Mouse (Mus musculus) MEL-GATA-1-ER (cell line): ENCODE results near the gene Slirp.
"Not testable (repeated sequence)": the region's sequence is repeated elsewhere in the genome, so short reads cannot be mapped to it uniquely, and the experiment has no call there.

Source experiments
- DNase-seq: peaks from one replicate; pipeline ENCODE4 v3.0.0-alpha.2; 2012; ENCODE audit warnings: low read depth; ENCODE audit errors: extremely low read depth

The Slirp gene

DNA sequence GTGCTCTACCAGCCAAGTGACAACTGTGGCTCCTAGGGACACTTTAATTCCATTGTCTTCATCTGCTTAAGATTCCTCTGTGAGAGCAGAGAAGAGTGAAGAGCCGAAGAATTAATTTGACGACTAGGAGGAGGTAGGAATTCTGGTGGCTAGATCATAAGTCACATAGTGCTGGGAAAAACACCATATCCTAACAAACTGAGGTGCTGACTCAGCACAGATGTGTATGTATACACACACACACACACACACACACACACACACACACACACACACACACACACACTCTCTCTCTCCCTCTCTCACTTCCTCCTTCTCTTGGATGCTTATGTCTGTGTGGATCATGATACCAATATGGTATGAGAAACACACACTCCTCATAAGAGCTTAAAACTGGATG lies 15.4 kb upstream of the Slirp start:
- DNase-seq, result no peak

DNA sequence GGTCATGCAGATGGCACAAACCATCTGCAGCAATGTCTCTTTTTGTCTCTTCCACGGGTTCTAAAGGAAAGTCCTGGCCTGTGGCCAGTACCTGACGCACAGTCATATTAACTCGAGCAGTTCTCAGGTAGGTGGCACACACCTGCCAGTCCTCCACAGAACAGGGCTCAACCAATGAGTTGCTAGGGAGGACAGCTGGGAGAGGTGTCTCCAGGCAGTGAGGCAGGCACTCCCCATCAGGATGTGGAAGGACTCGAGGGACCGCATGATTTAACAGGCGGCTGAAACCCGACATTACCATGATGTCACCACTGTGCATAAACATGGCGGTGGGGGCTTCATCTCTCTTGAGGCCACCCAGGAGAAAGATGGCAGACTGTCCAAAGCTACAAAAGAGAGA lies 14.8 kb upstream of the Slirp start:
- no peak for DNase-seq

DNA sequence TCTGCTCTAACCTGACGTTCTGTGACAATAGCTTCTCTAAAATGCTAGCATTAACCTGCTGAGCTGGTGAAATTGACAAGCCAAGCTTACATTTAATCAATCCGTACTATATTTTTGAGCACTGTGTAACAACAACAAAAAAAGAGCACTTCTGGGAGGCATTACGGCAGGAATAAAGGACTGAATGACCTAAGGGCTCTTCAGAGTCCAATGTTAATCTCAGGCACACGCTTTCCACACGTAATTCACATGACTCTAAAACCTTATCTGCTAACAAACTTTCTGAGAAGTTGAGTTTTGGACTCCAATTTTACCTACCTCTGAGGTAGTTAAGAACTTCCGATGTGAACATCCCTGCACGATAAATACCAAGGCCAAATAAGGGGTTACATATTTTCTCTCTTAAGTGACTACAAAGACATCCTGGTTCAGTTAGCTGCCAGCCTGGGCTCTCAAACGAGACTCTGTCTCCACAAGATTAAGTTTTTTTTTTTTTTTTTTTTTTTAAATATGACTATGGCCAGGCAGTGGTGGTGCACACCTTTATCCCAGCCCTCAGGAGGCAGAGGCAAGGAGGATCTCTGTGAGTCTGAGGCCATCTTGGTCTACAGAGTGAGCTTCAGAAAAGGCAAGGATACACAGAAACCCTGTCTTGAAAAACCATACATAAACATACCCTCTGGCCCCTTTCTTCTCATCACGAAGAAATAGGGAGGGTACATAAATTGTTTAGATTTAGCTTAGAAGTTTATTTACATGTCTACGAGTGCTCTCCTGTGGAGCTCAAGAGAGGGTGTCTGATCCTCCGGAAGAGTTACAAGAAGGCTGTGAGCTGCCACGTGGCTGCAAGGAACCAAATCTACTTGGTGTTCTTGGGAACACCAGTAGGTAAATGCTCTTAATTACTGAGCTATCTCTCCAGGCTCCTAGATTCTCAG lies 1.2 kb upstream of the Slirp start:
- peak; percentile 25 for DNase-seq

DNA sequence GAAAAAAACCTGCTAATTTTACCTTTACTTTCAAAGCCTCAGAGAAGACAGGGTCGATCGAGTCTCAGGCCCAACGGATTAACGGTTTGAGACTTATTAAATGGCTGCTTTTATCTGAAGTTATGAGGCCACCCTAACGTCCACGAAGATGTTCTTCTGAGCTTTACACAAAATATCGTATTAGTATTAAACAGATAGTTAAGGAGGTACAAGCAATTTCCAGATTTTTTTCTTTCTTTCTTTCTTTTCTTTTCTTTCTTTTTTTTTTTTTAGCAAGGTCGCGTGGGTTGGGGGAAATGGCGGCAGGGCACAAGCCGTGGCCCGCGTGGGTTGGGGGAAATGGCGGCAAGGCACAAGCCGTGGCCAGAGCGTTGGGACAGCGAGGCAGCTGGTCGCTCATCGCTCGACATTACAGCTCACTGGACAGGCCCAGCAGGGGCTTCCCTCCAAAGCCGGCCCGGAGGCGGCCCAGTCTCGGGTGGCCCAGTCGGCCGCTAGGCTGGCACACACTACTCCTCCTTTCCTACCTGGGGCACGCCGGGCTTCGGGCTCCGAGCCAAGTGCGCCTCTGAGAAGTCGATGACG lies 489 bp upstream of the Slirp start:
- no peak for DNase-seq

DNA sequence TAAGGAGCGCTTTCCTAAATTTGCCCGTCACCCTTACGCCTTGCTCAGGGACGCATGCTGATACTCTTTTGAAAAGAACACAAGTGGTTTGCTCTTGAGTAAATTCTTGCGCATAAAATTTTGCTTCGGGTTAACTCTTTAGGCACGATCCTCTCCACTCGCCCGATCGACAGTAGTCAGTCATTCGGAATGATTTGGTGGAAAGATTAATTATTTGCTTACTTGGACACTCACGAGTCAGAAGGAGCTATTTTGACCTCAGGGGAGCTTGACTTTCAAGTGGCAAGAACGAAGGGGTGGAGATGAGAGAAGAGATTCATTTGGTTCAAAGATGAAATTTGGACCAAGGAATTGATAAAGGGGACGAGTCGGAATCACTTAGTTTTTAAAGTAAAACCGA lies 515 bp downstream of the Slirp start:
- DNase-seq, result peak; percentile 30

DNA sequence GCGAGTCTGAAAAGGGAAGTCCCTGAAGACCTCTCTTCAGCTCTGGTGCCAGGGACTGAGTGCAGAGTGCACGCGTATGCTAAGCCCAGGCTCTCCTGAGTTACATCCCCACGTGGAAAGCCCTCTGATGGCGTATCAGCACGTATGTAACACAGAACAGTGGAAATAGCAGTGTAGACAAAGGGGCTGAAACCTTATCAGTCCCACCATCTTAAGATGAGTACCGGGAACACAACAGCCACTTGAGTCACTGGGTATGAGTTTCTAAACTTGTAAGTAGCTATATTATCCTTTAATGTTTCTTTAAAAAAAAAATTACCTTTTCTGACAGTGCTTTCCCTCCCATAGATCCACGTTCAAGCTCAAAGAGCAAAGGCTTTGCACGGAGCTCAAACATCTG lies 5.8 kb downstream of the Slirp start:
- no peak for DNase-seq

DNA sequence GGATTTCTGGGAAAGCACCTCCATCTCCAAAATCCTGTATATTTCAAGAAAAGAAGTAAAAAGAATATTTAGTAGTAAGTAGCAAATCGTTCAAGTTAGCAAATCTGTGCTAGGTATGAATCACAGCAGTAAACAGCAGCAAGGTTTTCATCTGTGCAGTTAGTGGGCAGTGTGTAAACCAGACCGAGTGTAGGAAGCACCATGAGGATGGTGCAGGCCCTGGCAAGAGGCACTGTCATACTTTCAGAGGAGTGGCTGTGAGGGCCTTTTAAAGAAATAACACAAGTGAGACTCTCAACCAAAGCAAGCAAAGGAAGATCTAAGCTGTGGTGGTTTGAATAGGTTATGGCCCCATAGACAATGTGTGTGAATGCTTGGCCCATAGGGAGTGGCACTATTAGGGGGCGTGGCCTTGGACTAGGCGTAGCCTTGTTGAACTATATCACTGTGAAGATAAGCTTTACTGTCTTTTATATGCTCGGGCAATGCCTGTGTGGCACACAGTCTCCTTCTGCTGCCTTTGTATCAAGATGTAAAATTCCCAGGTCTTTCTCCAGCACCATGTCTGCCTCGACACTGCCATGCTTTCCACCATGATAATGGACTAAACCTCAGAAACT lies 21.1 kb downstream of the Slirp start:
- DNase-seq, result no peak

DNA sequence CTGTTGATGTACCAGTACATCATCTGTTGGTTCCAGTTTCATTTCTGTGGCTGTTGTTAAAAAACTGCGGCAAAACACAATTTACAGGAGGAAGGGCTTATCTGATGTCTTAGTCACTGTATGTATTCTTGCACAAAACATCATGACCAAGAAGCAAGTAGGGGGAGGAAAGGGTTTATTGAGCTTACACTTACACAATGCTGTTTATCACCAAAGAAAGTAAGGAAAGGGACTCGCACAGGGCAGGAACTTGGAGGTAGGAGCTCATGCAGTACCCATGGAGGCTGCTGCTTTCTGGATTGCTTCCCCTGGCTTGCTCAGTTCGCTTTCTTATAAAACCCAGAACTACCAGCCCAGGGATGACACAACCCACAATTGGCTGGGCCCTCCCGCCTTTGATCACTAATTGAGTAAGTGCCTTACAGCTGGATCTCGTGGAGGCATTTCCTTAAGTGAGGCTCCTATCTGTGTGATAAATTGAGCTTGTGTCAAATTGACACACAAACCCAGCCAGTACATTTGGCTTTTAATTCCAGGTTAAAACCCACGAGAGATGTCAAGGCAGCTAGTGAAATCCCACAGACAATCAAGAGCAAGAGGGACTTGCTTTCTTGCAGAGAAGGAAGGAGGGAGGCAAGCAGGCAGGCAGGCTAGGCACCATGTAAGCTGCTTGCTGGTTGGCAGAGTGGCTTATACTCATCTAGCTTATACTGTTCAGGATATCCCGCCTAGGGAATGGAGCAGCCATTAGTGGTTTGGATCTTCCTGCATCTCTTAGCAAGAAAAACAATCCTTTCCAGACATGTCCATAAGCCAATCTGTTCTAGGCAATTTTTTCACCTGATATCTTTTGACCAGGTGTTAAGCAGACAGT lies 26.8 kb downstream of the Slirp start:
- DNase-seq, result peak; percentile 26

DNA sequence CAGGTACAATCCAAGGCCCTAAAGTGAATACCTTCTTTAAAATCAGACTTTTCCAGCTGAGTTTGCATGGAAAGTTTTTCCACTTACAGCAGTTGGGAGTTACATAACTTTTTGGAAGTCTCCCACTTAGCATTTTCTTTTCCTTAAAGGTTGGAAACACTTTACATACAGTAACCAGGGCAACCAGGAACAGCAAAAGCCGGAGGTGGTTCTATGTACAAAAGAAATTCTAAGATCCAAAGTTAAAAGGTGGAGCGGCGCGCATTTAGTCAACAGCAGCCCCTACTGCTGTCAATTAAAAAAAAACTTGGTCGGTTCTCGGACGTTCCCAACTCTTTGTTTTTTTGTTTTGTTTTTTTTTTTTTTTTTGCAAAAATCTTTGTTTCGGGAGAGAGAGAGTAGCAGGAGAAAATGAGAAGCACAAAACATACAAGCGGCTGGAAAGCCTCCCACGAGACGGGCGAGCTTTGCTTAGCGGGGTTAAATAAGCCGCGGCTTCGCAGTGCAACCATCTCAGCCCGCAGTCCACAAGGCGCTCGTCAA lies 27.8 kb downstream of the Slirp start:
- DNase-seq, result no peak

DNA sequence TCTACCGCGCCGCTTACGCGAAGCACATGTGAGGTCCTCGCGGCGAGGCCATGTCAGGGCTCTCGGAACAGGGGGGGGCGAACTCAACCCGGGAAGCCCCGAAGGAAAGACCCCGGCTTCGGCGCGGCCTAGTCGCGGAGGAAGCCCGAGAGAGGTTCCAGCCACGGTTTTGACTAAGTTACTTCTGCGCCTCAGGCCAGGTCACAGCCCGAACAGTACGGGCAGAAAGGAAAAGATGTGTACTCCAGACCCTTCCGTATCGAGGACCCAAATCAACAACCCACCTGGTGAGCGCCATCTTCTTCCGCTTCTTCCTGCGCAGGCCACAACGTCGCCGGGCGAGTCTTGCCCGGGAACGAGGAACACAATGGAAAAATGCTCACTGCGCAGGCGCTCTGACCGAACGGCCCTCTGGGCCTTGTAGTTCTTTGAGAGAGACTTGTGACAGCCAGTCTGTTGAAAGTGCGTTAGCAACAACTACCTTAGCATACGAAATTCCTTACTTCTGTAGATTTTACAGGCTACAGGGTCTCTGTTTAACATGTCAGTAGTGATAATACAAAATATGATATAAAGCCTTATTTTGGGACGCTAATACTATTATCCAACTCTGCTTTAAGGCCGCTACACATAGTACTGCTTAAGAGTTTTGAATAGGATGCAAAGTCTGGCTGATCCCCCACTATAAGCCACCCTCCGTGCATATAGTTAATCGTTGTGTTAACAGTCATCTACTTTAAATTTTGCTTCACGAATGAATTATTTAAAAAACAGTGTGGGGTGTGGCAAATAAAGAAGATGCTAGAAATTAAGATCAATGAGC lies 28.5 kb downstream of the Slirp start, which contains the start of gene Snw1:
Gene Snw1 (minus strand): TSS at position 311 of the 823 bp plus-strand sequence.
- peak; percentile 93 for DNase-seq

DNA sequence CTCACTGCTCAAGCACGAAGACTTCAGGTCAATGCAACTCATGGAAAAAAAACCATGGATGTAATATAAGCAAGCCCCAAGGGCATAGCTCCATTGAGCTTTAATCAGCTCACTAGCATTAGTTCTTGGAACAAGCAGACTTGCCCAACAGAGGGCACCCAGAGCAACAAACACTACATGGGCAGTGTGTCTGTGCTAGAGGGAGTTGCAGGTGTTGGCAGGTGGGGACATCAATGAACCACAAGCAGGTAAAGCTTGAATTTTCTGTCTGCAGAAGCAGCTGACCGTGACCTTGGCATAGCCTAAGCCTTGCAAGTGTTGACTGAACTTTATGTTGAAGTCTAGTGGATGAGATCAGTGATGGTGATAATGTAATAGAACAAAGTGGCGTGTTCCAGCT lies 31.1 kb downstream of the Slirp start:
- no peak for DNase-seq

DNA sequence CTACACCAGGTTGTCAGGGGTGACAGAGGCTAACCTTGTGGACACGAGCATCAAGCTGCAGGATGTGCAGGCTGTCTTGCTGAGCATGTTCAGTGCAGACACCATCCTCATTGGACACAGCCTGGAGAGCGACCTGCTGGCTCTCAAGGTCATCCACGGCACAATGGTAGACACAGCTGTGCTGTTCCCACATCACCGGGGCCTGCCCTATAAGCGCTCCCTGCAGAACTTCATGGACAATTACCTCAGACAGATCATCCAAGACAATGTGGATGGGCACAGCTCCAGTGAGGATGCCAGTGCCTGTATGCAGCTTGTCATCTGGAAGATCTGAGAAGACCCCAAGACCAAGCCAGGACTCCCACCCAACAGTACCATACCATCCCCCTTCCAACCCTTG lies 38.8 kb downstream of the Slirp start:
- DNase-seq, result not testable (repeated sequence)

DNA sequence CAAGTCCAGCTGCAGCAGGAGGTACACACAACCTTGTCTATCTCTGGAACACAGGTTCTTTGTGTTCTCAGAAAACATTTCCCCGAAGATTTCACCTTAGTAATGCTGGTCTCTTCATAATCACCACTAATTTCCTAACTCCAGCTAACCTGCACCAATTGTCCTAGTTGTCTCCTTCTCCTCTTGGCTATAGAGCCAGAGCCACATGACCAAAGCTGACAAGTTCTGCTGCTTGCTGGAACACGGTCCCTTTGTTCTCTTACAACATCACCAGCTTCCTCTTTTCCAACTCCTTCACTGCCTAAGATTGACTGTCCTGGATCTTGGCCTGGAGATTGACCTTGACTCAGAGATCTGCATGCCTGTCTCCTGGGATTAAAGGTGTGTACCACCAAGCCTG lies 45.0 kb downstream of the Slirp start:
- peak; percentile 10 for DNase-seq

DNA sequence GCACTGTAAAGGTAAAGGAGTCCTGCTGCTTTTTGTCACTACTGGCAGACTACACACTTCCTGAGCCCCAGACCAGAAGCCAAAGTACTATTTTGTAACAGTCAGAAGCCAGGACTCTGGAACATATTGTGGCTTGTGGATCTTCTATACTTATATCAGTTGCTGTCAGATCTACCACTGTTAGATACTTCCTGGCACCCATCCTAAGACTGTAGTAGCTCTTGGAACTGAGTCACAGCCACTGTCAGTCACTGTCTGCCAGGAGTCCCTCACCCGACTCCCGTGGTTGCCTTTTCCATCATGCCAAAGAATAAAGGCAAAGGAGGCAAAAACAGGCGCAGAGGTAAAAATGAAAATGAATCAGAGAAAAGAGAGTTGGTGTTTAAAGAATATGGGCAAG lies 50.7 kb downstream of the Slirp start, which contains the start of gene Gm5788:
Gene Gm5788 (plus strand): TSS at position 301 of the 400 bp plus-strand sequence.
- not testable (repeated sequence) for DNase-seq
